Mouse (Mus musculus): ENCODE measurements around the gene Cep63.

Cep63 gene

DNA sequence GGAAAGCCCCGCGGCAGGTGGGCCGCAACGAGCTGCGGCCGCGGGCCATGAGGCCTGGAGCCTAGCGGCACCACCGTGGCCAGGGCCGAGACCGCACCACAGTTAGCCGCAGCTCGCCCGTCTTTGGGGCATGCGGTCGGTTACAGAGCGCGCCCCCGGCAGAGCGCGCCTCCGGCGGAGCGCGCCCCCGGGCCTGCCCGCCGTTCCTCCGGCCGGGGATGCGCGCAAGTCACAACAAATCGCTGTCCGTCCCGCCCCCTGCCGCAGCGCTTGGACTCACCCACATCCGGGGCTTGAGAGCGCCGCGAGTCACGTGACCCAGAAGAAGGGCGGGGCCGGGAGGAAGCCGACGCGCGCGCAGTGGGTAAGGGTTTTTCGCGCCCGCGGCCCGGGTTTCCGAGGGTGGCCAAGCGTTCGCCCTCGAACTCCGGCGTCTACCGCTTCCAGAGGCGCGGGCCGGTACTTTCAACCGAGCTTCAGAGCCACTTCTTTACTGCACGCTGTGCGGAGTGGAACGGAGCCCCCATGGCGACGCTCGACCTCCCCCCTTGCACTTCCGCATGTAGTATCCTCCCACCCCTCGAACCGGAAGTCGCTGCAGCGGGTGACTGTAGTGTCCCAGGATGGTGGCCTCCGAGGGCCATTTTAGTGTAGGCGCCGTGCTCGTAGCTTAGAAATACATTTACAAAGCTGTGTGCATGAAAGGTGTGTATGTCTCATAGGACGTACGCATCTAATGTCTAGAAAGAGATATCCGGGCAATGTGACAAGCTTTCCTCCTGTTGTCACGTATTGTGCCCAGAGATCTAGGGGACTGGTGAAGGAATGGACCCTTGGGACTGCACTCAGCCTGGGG lies at the start of gene Cep63, which contains the start of gene Anapc13:
TSS of gene Cep63 (minus strand) at position 552 of the 856 bp plus-strand sequence.
TSS of gene Anapc13 (plus strand) at position 314 of the 856 bp plus-strand sequence.
- peak; percentile 93 for DNase-seq (ENCODE audit: low read depth, low spot score)

DNA sequence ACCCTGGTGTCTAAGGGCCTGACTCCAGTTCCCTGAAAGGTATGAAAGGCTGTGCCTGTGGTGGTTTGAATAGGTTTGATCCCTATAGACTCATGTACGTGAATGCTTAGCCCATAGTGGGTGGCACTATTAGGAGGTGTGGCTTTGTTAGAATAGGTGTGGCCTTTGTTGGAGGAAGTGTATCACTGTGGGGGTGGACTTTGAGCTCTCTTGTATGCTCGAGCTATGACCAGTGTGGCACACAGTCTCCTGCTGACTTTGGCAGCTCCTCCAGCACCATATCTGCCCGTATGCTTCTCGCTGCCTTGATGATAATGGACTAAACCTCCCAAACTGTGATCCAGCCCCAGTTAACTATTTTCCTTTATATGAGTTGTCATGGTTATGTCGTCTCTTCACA lies 49.6 kb upstream of the Cep63 start:
- no peak for DNase-seq (ENCODE audit: low read depth, low spot score)

DNA sequence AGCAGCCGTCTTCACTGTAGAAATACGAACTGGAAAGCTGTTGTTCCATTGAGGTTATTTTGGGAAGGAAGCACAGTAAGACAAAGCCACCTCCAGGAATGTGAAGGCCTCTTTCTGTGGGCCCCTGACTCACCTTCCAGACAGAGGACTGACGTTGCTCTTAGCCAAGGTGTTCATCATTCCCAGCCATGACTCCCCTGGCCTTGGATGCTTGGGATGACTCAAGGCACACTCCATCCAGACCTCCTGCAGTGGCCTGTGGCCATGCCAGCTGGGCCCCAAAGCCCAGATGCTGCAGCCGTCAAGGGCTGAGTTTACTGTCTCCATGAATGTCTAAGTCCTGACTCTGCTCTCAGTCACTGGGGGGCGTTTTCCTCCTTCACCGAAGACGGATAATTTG lies 47.0 kb upstream of the Cep63 start:
- DNase-seq (ENCODE audit: low read depth, low spot score), result peak; percentile 76

DNA sequence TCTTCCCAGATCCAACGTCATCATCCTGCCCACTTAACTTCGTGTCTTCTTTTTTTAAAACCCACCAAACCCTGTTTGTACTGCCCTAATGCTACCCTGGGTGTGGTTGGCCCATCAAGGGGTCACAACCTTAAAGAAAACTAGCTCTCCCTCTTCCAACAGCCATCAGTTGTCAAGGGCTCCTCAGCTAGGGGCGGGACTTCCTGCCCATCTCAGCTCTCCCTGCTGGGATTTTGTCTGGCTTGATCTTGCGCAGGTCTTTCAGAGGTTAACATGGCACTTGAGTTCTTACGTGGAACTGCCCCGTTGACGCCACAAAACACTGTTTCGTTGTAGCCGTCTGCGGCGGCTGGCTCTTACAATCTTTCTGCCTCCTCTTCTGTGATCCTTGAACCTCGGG lies 42.6 kb upstream of the Cep63 start:
- DNase-seq (ENCODE audit: low read depth, low spot score), result no peak

DNA sequence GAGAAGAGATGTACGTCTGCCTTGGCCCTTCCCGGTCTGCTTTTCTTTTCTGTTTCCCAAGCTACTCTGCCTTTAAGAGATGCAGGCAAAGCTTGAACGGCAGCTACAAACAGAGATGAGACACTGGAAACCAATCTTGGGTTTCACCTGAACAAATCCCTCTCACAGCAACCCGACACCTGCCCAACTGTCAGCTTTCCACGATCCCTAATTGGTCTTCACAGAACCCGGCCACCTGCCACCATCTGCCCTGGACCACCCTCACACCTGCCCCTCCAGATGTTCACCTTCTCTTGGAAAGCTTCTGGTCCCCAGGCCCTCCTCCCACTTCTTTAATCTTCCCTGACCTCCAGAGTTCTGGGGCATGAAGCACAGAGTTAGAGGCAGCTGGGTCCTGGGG lies 41.8 kb upstream of the Cep63 start:
- DNase-seq (ENCODE audit: low read depth, low spot score), result no peak

DNA sequence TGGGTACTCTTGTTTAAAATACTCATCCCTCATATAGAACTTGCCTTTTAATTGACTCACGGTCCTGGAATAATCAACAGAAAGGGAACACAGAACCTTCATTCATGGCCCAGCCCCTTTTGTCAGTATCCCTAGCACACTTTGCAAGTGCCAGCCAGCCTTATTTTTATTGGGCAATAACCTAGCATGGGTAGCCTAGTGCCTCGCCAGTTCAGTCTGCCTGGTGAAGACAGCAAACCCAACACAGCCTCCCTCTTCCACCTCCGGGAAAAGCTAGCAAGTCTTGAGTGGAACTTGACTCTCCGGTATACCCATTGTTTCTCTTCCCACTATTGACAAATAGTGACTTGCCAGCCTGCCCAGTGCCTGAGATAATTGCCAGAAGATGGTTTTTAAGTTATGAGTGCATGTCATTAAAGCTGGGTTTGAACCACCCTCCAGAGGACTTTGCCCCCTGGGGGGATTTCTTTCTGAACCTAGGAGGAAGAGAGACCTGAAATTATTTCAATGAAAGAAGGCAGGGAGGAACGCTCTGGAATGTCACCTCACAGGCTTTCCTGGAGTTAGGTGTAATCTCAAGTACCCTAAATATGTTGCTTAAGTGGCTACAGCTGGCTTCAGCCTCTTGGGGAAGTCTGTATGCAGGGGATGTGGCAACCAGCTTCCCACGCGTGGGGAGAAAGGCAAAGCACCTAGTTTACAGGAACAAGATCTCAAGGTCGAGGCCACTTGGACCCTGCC lies 30.2 kb upstream of the Cep63 start:
- no peak for DNase-seq (ENCODE audit: low read depth, low spot score)

DNA sequence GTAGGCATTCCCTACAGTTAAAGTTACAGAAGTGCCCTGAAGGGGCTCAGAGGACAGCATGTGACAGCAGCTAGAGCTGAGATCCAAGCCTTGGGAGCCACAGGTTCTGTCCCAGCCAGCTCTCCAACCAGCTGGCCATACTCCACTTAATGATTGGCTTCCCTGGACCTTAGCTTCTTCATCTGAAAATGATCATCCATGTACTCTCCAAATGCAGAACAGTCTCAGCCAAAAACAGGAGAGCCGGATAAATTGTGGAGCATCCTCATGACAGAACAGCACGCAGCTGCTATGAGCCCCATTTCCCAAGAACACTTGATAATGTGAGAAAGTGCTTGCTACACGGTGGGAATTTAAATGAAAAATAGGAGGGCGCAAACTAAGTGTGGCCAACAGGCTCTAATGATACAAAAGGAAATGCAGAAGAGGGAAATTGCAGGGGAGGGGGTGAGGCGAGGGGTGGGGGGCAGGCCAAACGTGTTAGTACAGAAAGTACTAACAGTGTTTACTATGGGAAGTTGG lies 24.9 kb upstream of the Cep63 start:
- no peak for DNase-seq (ENCODE audit: low read depth, low spot score)

DNA sequence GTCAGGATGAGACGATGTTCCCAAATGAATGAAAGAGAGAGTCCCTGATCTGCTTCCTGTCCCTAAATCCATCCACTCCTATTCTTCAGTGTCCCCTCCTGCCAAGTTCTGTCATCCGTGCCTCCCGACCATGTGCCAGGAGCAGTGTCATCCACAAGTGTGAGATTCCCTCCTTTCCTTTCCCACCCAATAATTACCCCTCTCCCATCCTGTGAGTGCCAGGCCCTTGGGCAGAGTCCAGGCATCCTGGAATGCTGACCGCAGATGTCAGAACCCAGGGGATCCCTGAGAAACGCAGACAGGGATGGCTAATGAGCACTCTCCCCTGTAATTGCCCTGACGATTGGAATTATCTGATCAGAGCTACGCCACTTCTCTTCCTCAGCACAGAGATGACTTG lies 24.3 kb upstream of the Cep63 start:
- DNase-seq (ENCODE audit: low read depth, low spot score), result peak; percentile 72

DNA sequence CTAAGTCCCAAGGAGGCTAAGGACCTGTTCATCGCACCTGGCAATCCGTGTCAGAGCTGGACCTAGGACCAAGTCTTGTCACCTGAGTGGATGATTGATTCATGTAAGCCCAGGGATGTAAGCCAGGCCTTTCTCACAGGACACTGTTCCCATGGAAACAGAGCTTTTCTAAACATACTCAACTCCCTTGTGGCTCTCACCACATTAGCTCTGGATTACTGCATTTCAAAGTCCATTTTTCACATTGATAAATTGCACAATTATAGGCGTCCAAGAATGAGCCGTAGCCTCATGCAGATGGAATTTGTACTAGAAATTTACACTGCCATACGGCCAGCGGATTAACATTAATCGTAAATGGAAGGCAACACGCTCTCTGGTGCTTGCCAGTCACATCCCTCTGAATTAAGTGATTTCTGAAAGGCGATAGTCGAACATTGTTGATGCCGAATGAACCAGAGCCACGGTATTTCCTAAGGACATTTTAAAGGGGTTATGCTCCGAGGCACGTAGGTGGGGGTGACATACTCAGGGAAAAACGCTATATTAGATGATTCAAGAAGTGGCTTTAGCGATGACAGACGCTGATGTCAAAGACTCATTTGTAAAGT lies 23.7 kb upstream of the Cep63 start:
- DNase-seq (ENCODE audit: low read depth, low spot score), result peak; percentile 91

DNA sequence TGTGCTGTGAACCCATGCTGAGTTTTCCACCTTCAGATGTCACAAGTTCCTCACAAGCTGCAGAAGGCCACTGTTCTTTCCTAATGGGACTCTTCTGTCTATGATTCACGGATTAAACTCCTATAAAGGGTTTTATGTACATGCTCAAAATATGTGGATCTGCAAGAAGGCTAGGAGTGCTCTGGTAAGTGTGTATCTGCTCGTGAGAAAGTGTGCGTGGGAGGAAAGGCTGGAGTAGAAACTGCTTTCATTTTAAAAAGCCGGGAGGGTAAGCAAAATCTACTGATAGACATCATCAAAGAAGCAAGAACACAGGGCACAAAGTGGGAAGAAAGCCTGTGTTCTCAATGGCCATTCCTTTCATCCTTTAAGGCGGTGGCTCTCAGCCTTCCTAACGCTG lies 20.7 kb upstream of the Cep63 start:
- no peak for DNase-seq (ENCODE audit: low read depth, low spot score)

DNA sequence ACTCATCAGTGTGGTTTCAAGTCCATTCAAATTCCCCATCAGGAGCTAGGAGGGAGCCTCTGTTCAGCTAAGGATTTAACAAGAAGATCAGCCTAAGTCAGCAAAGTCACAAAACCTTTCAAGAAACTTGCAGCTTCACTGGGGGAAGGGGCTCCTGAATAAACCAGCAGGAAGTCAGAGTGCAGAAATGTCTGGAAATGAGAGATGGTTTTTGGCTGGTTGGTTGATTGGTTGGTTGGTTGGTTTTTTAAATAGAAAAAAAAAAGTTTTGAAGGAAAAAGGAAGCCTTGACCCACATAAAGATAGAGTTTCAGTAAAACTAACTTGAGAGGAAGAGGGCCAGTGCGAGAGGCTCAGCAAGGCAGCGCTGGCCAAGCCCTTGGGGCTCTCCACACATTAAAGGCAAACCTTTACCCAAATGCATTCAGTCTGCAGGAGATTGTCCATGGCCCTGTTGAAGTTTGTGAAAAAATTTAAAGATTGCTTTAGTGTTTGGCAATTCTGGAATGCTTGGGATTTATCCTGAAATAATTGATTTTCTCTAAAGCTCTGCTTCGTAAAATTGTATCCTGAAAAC lies 18.9 kb upstream of the Cep63 start:
- peak; percentile 34 for DNase-seq (ENCODE audit: low read depth, low spot score)

DNA sequence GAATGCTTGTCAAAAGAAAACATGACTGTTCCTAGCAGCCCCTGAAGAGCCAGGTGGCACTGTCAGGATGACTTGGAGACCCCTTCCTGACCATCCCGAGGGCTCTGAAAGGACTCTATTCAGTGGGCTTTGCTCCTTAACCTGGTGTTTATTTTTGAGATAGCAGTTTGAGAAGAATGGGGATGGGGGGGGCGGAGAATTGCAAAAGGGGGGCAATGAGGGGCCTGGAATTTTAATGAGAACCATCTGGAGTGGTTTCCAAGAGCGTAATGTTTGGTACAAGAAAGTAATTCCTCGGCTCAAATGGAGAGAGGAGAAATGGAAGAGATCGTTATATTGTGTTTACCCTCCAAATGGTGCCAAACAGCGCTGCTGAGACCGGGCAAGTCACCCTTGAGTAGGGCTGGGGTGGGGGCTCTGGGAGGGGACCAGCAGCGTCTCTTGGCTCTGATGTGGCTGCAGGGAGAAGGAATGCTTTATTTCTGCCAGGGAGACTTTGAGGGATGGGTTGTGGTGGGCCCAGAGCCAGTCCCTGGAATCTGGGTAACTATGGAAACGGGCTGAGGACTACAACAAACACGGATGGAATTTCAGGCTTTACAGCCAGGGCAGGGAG lies 17.3 kb upstream of the Cep63 start:
- peak; percentile 93 for DNase-seq (ENCODE audit: low read depth, low spot score)

DNA sequence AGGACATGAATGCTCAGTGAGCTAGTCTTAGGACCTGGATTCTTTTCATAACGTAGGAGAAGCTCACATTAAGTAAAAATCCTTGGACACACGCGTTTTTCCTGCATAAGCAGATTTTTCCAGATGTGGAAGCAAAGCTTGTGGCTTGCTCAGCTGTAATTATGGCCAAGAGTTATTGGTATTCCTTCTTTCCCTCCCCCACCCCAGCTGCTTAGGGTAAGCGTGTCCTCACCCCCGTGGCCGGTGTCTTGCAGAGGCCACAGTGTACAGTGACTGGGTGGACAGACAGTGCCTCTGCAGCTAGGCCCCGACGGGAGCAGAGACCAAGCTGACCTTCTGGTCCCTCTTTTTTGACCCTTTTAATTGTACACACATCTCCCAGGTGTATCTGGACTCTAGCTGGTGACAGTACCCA lies 16.7 kb upstream of the Cep63 start:
- DNase-seq (ENCODE audit: low read depth, low spot score), result peak; percentile 63

DNA sequence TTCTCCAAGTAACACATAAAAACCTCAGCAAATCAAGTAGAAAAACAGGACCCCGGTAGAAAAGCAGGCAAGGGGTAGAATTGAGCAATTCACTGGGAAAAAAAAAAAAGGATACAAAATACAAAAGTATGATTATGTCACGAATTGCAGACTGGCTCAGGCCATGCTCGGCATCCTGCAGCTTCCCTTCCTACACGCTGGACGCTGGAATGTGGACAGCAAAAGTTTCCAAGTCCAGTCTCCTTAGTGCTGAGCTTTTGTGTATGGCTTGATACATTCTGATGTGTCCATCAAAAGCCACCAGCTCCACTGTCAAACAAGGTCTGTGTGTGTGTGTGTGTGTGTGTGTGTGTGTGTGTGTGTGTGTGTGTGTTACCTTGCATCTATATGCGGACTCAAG lies 15.2 kb upstream of the Cep63 start:
- peak; percentile 59 for DNase-seq (ENCODE audit: low read depth, low spot score)

DNA sequence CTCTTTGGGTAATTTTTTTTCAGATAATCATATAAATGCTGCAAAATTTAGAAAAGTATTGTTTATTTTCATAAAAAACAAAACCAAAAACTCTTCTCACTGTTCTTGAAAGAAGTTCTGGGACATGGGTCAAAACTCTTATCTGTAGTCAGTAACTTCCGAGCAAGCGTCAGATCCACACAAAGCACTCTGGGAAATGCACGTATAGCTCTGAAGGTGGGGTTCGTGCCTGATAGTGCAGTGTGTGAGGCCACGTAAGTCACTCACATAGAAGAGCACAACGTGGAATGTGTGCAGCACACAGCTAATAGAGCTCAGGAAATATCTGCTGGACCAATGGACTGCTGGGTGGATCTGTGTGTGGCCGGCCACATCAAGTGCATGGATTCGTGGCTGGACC lies 13.2 kb upstream of the Cep63 start:
- DNase-seq (ENCODE audit: low read depth, low spot score), result no peak

DNA sequence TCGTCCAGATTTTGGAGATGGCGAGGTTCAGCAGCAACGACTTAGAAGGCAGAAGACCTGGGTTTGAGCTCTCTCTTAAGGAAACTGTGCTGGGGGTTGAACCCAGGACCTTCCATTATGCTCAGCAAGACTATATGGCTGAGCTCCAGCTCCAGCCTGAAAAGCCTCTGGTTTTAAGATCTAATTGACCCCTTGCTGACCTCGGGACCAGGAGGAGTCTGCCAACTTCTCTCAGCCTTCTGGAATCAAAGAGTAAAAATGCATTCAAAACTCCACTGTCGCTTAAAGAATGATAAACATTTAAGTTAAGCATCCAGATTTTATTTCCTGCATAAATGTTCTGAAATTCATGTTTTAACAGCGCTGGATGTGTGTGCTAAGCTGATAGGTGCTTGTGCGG lies 12.6 kb upstream of the Cep63 start:
- DNase-seq (ENCODE audit: low read depth, low spot score), result peak; percentile 49

DNA sequence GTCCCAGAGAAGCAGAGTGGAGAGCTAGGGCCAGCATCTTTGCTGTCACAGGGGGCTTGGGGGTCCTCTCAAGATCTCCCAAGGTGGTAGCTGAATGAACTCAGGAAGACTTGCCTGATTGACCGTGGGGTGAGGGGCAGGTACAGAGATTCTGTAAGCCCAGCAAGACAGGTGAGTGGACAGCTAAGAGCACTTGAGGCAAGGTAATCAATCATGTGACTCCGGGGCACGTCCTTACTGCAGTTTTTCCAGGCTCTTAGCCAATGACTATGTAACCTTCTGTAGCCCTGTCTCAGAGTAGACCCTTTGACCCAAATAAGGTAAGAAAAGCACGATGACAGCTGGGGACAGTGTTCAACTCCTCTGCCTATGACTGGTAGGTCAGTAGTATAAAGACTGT lies 10.8 kb upstream of the Cep63 start:
- no peak for DNase-seq (ENCODE audit: low read depth, low spot score)

DNA sequence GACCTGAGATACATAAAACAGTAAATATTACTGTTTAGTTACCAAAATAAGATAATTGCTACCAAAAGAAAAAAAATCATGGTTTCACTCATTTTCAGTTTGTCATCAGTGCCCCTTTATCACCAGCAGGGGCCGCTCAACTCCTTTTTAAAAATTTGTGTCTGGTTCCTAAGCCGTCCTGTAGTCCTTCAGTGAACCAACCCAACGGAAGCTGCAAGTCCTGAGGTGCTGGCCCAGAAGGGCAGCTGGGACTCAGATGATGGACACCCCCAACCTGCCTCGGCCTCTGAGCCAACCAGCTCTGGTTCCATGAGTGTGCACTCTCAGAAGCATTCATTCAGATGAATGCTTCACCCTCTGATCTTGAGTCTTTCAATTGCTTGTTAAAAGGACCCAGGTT lies 10.2 kb upstream of the Cep63 start:
- peak; percentile 90 for DNase-seq (ENCODE audit: low read depth, low spot score)

DNA sequence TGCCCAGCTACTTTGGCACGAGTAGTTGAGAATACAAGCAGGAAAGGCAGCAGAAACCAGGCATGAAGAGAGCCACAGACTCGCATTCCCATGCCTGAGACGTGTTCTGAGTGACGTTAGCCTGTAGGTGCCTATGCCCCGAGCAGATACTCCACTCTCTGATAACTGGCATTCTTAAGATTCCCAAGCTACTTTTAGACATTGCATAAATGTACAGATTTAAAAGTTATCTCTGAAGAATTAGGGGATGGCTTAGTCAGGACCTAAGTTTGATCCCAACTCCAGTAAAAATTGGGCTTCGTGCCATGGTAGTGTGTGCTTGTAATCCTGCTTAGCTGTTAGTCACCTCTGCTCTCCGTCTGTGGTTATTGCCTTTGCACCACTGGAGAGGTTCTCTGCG lies 8.1 kb upstream of the Cep63 start:
- peak; percentile 81 for DNase-seq (ENCODE audit: low read depth, low spot score)

DNA sequence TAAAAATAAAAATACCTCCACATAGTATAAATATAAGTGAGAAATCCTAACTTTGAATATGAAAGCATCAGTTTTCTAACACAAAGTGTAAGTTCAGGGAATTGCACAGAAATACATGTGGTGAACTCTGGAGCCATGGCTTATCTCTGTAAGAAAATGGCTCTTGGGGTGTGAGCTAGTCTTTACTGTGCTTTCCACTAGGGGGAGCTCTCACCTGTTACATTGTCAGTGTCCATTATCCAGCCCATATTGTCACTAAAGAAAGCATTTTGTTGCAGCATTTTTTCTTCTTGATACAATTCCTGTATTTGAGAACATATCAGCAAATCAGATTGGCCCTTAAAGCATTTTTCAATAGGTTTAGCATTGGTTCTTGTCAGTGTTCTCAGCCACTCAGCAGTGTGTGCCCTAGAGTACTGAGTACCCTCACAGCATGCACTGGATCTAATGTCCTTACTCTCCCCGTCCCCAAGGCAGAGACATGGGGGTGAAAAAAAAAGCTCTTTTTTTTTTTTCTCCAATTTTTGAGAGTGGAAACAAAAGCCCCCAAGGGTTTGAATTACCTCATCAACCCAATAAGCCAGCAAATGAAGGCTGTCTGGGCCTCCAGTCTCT lies 6.7 kb upstream of the Cep63 start:
- peak; percentile 89 for DNase-seq (ENCODE audit: low read depth, low spot score)

DNA sequence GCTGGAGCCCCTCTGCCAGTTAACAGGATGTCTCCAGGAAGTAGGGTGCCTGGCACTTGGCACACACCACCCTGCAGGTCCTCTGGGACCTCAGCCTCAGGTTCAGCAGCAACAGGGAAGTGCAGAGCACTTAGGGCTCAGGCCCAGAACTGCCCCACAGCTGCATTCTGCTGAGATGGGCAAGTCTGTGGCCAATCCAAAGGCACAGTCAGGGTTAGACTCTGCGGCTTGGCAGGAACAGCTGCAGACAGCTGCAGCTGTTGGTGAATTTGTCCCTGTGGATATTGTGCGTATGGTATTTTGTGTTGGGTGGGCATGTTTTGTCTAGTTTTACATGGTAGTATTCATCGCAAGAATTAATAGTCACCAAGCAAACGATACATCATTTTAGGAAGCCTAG lies 5.8 kb upstream of the Cep63 start:
- no peak for DNase-seq (ENCODE audit: low read depth, low spot score)
